Mouse (Mus musculus) olfactory bulb, adult 2 months (tissue): ENCODE results near the gene Nxn.

Source experiments
- CTCF ChIP-seq: fragments of 200-500 bp; IDR thresholded peaks from 2 replicates; pipeline ENCODE4 v1.5.1; 2012; ENCODE audit warnings: low read depth, mild to moderate bottlenecking, low read length, moderate library complexity; ENCODE audit not compliant: insufficient read depth
- POLR2A ChIP-seq: fragments of 200-500 bp; IDR thresholded peaks from 2 replicates; pipeline ENCODE4 v1.6.1; 2012; ENCODE audit warnings: mild to moderate bottlenecking, low read depth, low read length, moderate library complexity; ENCODE audit not compliant: insufficient read depth

DNA sequence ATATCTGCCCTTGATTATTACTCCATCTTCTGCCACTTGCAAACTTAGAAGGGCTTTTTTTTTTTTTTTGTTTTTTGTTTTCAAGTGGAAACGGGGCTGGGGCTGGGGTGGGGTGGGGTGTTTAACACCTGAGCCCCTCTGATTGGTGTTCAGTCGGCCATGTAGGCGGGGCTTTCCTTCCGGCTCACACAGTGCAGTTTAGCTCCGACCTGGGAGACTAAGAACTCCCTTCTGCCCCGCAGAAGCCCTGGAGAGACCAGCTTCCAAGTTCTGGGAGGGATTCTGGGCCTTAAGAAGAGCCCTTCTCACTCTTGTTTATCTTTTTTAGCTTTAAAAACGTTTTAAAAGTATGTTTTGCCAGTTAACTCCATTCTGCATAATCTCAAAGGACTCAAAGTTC, 61.2 kb downstream of the Nxn start:
- TF ChIP-seq CTCF, result no peak
- TF ChIP-seq POLR2A, result no peak
